Mouse (Mus musculus) left cerebral cortex, adult 2 months (tissue): ENCODE data around the gene Usp50. TPM values are rescaled to one million over a fixed set of nuclear protein-coding genes. Genes with fewer than 3 reads are reported as not detected.

Experiments
- DNase-seq, 2 experiments: peaks; one replicate each; pipeline ENCODE4 v3.0.0; 2021 to 2022; ENCODE audit warnings: low spot score in 2 of 2, mixed read lengths in 1 of 2; ENCODE audit errors: extremely low spot score in 1 of 2
- H3K27ac ChIP-seq: fragments of 200-600 bp; 2 replicates; pipeline ENCODE4 v1.8.1; 2022
- H3K4me3 ChIP-seq: fragments of 200-600 bp; 2 replicates; pipeline ENCODE4 v1.8.1; 2022
- CTCF ChIP-seq: fragments of 200-600 bp; IDR thresholded peaks from 2 replicates; pipeline ENCODE4 v1.8.1; 2022; ENCODE audit warnings: antibody characterized with exemption, mild to moderate bottlenecking, moderate library complexity
- intact Hi-C: fragments of 180-260 bp; cut with DNase I; formaldehyde crosslinking; loops from one replicate; pipeline ENCODE4 v1.15.1; 2025
- total RNA-seq, 2 experiments: library from RNA; stranded (reverse); gene quantifications; 2 replicates each; pipeline ENCODE4 v1.2.3; 2021

Usp50 gene
- total RNA-seq, 2 experiments from 2014 or later = 0.61 TPM; not detected in 1

DNA sequence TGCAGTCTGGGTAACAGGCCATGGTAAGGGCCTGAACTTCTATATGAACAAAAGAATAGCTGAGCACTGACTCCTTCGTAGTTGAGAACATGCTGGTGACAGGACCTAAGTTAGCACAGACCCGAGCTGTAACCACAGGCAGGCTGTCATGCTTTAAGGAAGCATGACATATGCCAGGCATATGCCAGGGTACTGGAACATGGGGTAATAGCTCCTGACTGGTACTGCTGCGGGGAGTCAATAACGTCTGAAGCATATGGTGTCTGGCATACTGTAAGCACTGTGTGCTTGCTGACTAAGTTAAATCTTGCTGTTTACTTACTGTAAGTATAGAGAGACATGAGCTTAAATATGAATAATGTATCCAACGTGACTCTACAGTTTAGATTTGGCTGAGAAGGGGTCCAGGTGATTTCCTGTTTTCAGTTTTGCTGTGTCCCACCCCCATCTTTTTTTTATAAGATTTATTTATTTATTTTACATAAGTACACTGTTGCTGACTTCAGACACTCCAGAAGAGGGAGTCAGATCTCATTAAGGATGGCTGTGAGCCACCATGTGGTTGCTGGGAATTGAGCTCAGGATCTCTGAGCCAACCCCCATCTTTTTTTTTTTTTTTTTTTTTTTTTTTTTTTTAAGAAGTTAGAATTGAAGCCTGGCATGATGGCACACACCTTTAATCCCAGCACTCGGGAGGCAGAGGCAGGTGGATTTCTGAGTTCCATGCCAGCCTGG, 47.8 kb downstream of the Usp50 start:
- TF ChIP-seq CTCF = no peak; the same call in 1 of the 2 replicates
- DNase-seq = no peak
- Histone ChIP-seq H3K4me3 (no peak overlapping the region), H3K27ac (no peak overlapping the region)
- intact Hi-C loops = loop anchor here (10.0 kb wide), 1 partner anchor 479 kb away; no protein-coding TSS in a partner anchor

DNA sequence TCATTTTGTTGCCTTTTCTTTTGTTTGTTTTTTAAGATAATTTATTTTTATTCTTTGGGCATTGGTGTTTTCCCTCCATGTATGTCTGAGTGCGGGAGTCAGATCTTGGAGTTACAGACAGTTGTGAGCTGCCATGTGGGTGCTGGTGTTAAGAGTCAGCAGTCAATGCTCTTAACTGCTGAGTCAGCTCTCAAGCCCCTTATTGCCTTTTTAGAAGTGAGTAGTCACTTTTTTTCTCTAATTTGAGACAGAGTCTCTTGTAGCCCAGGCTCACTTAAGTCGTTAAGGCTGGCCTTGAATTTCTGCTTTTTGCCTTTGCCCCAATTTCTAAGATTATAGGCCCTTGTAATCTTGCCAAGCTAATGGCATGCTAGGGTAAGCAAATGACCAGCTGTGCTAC, 52.8 kb downstream of the Usp50 start:
- no peak overlapping the region for H3K27ac ChIP-seq
- intact Hi-C loops = loop anchor here (10.0 kb wide), 1 partner anchor 484 kb away; no protein-coding TSS in a partner anchor
- no peak overlapping the region for H3K4me3 ChIP-seq
- no peak for DNase-seq
- TF ChIP-seq CTCF = no peak

- no peak for DNase-seq
- TF ChIP-seq CTCF = no peak
- no peak overlapping the region for H3K27ac ChIP-seq
- H3K4me3 ChIP-seq = no peak overlapping the region
- intact Hi-C loops = no loop called here
These were observed 54.1 kb downstream of the Usp50 start for GRCm38 (mm10) chr2:126729207-126729606.

DNA sequence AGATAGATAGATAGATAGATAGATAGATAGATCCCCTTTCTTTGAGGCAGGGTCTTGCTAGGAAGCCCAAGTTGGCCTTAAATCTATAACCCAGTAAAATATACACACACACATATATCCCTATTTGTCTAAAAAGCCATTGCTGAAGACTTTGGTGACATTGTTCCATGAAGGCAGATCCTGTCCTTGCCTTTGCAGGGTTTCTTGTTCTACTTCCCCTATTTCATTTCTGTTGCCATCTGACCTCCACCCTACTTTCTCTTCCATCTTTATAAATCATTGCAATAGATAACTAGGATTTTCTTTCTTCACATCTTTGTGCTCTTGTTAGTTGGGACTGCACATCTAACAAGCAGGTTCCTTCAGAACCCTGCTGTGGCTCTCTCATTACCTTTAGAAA, 70.3 kb downstream of the Usp50 start:
- DNase-seq = no peak
- no peak overlapping the region for H3K27ac ChIP-seq
- intact Hi-C loops = no loop called here
- no peak for TF ChIP-seq CTCF
- H3K4me3 ChIP-seq = no peak overlapping the region

GRCm38 (mm10) chr2:126712526-126712925, 70.7 kb downstream of the Usp50 start:
- intact Hi-C loops = no loop called here
- no peak for TF ChIP-seq CTCF
- Histone ChIP-seq H3K4me3 (no peak overlapping the region), H3K27ac (no peak overlapping the region)
- no peak for DNase-seq

DNA sequence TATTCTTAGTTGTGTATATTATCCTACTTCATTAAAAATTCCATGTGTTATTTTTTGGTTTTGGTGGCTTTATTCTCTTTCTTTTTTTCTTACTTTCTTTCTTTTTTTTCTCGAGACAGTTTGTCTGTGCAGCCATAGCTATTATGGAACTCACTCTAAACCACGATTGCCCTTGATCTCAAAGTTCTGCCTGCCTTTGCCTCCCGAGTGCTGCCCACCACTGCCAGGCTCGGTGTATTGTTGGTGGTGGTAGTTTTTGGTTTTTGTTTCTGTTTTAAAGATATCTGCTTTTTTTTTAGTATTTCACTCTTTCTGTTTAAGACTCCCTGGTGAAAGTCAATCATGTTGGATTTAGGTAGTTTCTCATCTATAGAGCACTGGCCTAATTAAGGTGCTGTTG, 74.9 kb downstream of the Usp50 start:
- no peak for TF ChIP-seq CTCF
- intact Hi-C loops = no loop called here
- no peak for DNase-seq
- H3K27ac ChIP-seq = no peak overlapping the region
- peak overlapping the region; percentile 76 for H3K4me3 ChIP-seq

DNA sequence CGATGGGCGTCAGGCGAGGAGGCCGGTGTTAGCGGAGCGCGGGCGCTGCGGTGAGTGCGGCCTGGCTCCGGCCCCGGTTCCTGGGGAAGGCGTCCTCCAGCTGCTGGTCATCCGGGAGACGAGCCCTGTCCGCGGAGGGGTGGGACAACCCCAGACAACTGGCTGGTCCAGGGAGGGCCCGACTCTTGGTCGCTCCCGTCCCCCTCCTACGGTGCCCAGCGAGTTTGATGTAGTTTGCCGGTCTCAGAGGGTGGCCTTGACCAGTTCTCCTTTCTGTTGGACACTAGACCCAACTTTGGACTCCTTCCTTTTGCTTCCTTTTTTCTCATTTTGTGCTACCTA, 75.9 kb downstream of the Usp50 start:
- H3K4me3 ChIP-seq = peak overlapping the region; percentile 76
- no peak for TF ChIP-seq CTCF
- no peak for DNase-seq
- peak overlapping the region; percentile 84 for H3K27ac ChIP-seq
- intact Hi-C loops = loop anchor here (1.0 kb wide), 1 partner anchor 32 kb away; no protein-coding TSS in a partner anchor

DNA sequence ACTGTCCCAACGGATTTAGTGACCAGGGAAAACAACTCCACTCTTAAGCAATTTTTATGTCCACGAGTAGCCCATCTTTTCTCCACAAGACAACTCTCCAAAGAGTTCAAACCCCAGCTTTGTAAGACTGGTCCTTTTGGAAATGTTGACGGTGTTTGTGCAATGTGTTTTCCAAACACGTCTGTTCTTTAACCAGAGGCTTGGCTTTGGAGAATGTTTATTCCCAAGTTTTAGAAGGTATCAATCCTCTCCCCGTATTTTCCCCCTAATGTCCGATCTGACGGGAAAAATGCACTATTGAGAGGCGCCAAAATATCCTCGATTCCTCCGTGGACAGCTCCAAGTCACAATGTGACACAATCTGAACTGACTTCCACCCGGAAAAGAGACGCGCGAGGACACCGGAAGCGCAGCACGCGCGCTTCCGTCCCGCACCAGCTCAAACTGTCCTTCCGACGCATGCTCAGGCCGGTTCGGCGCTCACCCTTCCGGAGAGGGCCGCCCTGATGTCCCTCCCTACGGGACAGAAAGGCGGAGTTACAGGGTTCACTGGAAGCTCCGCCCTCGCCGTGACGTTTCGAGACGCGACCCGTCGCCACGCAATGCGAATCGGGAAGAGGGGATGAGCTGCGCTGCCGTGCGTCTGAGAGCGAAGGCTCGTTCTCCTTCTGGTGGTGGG, 76.4 kb downstream of the Usp50 start, which contains the start of gene Usp8:
Usp8 (plus strand) TSS at position 570 of the 679 bp plus-strand sequence.
- no peak for TF ChIP-seq CTCF
- H3K27ac ChIP-seq = peak within 1 kb of the TSS; percentile 84
- intact Hi-C loops = loop anchor here (1.0 kb wide), 1 partner anchor 32 kb away; no protein-coding TSS in a partner anchor

DNA sequence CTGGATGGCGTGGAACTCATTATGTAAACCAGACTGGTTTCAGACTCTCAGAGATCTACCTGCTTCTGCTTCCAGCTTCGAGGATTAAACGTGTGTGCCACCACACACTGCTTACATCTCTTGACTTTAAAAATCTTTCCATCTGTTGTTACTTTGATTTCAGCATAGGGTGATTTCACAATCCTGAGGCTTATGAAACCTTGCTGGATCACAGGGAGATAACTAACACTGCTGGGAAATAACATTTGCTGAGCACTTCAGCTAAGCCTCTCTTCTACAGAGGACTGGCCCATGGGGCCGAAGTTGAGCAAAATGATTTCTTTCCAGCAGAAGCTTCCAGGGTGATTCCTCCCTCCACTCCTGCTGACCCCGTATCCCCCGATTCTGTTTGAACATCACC, 88.0 kb downstream of the Usp50 start:
- no peak overlapping the region for H3K4me3 ChIP-seq
- no peak for TF ChIP-seq CTCF
- intact Hi-C loops = no loop called here
- no peak overlapping the region for H3K27ac ChIP-seq
- no peak for DNase-seq

More for the DNA sequence above, 76.4 kb downstream of the Usp50 start, which contains the start of gene Usp8:
- H3K4me3 ChIP-seq = peak within 1 kb of the TSS; percentile 76
- peak; percentile 97 to 99 for DNase-seq

DNA sequence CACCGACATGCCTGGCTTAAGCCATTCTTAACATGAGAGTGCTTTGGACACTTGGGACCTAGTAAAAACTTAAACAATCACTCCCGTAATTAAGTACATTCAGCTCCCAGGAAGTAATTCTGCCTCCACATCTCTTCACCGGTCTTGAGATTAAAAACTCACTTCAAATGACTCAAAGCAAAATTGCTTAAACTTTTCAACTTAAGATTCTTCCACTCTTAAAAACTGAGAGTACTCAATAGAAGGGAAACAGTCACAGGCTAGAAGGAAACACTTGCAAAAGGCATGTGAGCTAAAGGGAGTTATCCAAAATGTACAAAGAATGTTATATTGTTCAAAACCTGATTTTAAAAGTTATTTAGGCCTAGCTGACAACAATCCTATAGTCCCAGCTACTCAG, 92.0 kb downstream of the Usp50 start:
- TF ChIP-seq CTCF = no peak
- no peak for DNase-seq
- Histone ChIP-seq H3K4me3 (no peak overlapping the region), H3K27ac (no peak overlapping the region)
- intact Hi-C loops = no loop called here

GRCm38 (mm10) chr2:126682937-126683336, 100.3 kb downstream of the Usp50 start:
- Histone ChIP-seq H3K27ac (no peak overlapping the region), H3K4me3 (no peak overlapping the region)
- TF ChIP-seq CTCF = no peak
- DNase-seq = no peak
- intact Hi-C loops = no loop called here

DNA sequence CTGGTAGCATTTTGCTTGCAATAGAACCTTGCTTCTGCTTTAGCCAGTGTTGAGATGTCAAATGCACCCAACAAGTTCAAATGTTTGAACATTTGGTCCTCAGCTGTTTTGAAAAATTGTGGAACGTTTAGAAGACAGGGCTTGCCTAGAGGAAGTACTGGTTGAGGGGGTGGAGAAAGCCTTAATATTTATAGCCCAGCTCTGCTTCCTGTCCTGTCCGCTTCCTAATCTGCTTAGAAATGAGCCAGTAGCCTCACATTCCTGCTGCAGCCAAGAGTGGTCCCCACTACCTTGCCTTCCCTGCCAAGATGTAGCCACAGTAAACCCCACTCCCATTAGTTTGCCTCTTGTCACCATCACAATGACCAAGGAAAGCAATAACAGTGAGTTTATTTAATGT, 100.9 kb downstream of the Usp50 start:
- H3K27ac ChIP-seq = no peak overlapping the region; the same call in 1 of the 2 replicates
- no peak overlapping the region for H3K4me3 ChIP-seq
- intact Hi-C loops = no loop called here
- no peak for DNase-seq
- no peak for TF ChIP-seq CTCF

GRCm38 (mm10) chr2:126677366-126677765, 105.9 kb downstream of the Usp50 start:
- H3K4me3 ChIP-seq = no peak overlapping the region
- no peak for TF ChIP-seq CTCF
- DNase-seq = no peak
- intact Hi-C loops = loop anchor here (10.0 kb wide), 1 partner anchor 523 kb away; the partner anchor contains the start of genes Dtwd1 and Fam227b
- no peak overlapping the region for H3K27ac ChIP-seq
